19 mouse cellular contexts compared by ENCODE assay signal in the genomic region with DNA sequence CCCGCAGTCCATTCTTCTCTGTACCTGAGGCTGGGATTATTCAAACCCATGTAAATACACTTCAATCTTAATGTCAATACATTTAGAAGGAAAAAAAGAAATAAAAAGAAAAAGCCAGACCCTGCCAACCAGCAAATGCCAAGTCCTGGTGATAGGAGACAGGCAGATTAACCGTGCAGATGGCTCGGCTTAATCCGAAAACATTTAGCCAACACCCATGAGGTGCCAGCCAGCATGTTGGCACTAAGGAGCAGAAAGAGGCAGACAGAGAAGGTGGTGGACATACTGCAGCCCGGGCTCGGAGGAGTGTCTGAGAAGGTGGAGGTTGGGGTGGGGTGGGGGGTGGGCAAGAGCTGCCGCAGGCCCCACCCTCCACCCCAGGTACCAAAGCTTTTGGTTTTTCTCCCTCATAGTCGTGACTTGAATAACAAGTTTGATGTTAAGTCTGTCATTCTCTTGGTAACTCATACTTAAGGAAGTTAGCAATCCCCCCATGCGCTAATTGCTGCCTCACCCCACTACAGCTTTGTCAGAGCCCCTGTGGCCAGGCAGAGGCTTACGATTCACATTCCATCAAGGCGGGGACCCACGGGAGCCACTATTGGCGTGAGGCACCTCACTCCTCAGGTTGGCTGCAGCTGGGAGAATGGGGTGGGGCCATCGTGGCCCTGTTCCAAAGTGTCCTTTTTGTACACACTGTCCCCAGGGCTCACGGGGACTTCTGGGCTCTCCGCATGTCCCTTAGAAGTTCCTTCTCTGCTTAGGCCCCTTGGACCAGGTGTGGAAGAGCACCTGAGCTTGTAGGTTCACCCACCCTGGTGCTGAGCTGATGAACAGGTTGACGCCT.
A peak's percentile ranks its signal among the peaks of the same experiment; 100 is the strongest.
DNase-seq lines count a peak whose midpoint lies in the region; ATAC-seq lines count a peak whose summit lies in the region.
"Had no signal": no experiment of that assay in that cellular context is flagged by ENCODE, and none has a peak within 500 bp of the region (broad histone marks: within the 10 kb centered on the region; RNA-seq: fewer than 3 reads in every experiment).

No protein-coding gene starts in this region.

- ATAC-seq in forebrain, embryonic 16.5 days, result peak; percentile 73
- peak; percentile 63 for ATAC-seq in lung, embryonic 16.5 days (ENCODE audit: low read depth)
- peak; percentile 69; the same call in 1 of the 2 replicates for ATAC-seq in embryonic facial prominence, embryonic 14.5 days (ENCODE audit: low read depth)
- ATAC-seq: intestine, embryonic 15.5 days; Patski had no signal

- H3K27me3 ChIP-seq in forebrain, embryonic 16.5 days (replicated peaks; ENCODE audit: control insufficient read depth, insufficient read depth, low read length), result no peaks in the 10 kb centered on the region
- H3K27me3 ChIP-seq in forebrain, embryonic 10.5 days (ENCODE audit: poor library complexity, severe bottlenecking), result 0 out of 2 replicates have a peak, but pooled peaks cover under 1% of the 10 kb centered on the region
- no peaks in the 10 kb centered on the region for H3K27me3 ChIP-seq in lung, embryonic 16.5 days (ENCODE audit: control insufficient read depth, insufficient read depth, low read depth, low read length)
- no peaks in the 10 kb centered on the region for H3K27me3 ChIP-seq in embryonic facial prominence, embryonic 14.5 days (replicated peaks; ENCODE audit: control insufficient read depth, insufficient read depth, low read length)
- H3K27me3 ChIP-seq: intestine, embryonic 15.5 days; kidney, embryonic 15.5 days; neural tube, embryonic 13.5 days; stomach, embryonic 15.5 days had no signal

- H3K27ac ChIP-seq in forebrain, embryonic 16.5 days (ENCODE audit: low read length), result no peak overlapping the region
- no peak overlapping the region for H3K27ac ChIP-seq in forebrain, embryonic 10.5 days
- no peak overlapping the region for H3K27ac ChIP-seq in lung, embryonic 16.5 days (ENCODE audit: low read length)
- no peak overlapping the region for H3K27ac ChIP-seq in embryonic facial prominence, embryonic 14.5 days (replicated peaks; ENCODE audit: low read depth, low read length)
- H3K27ac ChIP-seq: heart, embryonic 15.5 days; intestine, embryonic 15.5 days; kidney, embryonic 15.5 days; neural tube, embryonic 13.5 days; stomach, embryonic 15.5 days had no signal

- 74% methylated on average over 17 of the region's 17 CpGs for WGBS in forebrain, embryonic 16.5 days
- WGBS in forebrain, embryonic 10.5 days, result 85% methylated on average over 17 of the region's 17 CpGs
- 63% methylated on average over 17 of the region's 17 CpGs for WGBS in lung, embryonic 16.5 days
- 74% methylated on average over 17 of the region's 17 CpGs for WGBS in embryonic facial prominence, embryonic 14.5 days

- no peaks in the 10 kb centered on the region for H3K9me3 ChIP-seq in forebrain, embryonic 16.5 days (ENCODE audit: control insufficient read depth, low read length)
- no peaks in the 10 kb centered on the region for H3K9me3 ChIP-seq in forebrain, embryonic 10.5 days
- no peaks in the 10 kb centered on the region for H3K9me3 ChIP-seq in lung, embryonic 16.5 days (ENCODE audit: control insufficient read depth, low read length)
- H3K9me3 ChIP-seq in embryonic facial prominence, embryonic 14.5 days (ENCODE audit: control insufficient read depth, low read length), result no peaks in the 10 kb centered on the region
- H3K9me3 ChIP-seq: heart, embryonic 15.5 days; intestine, embryonic 15.5 days; kidney, embryonic 15.5 days; neural tube, embryonic 13.5 days; stomach, embryonic 15.5 days had no signal

- no peak for DNase-seq in forebrain, embryonic 10.5 days (ENCODE audit: extremely low spot score, low spot score)
- DNase-seq in lung, adult 18-20 months, result no peak
- peak; percentile 68 to 78 for DNase-seq in cerebellum, adult 18-20 months
- DNase-seq in embryonic facial prominence, embryonic 14.5 days (ENCODE audit: low spot score), result peak; percentile 63
- DNase-seq in right cerebral cortex, postnatal 14 days, result no peak
- DNase-seq: B cell, adult 2 months; heart, adult 11 months; lung, postnatal 10 days; thymus, postnatal 4 days had no signal

- H3K4me3 ChIP-seq in forebrain, embryonic 16.5 days (replicated peaks; ENCODE audit: low read length), result no peak overlapping the region
- no peak overlapping the region for H3K4me3 ChIP-seq in forebrain, embryonic 10.5 days
- H3K4me3 ChIP-seq in lung, embryonic 16.5 days (ENCODE audit: low read length), result no peak overlapping the region
- H3K4me3 ChIP-seq in embryonic facial prominence, embryonic 14.5 days (ENCODE audit: low read depth, low read length), result no peak overlapping the region
- H3K4me3 ChIP-seq: erythroblast, embryonic 14.5 days; heart, embryonic 15.5 days; intestine, embryonic 15.5 days; kidney, embryonic 15.5 days; neural tube, embryonic 13.5 days; stomach, embryonic 15.5 days had no signal

- no peak overlapping the region for H3K9ac ChIP-seq in forebrain, embryonic 16.5 days (replicated peaks; ENCODE audit: low read depth, low read length)
- H3K9ac ChIP-seq in lung, embryonic 16.5 days (ENCODE audit: low read length), result no peak overlapping the region
- H3K9ac ChIP-seq in embryonic facial prominence, embryonic 14.5 days (ENCODE audit: low read depth, low read length), result no peak overlapping the region
- H3K9ac ChIP-seq: heart, embryonic 15.5 days; intestine, embryonic 15.5 days; kidney, embryonic 15.5 days; neural tube, embryonic 13.5 days; stomach, embryonic 15.5 days had no signal

- no peak overlapping the region for H3K4me2 ChIP-seq in forebrain, embryonic 16.5 days (ENCODE audit: low read length)
- no peak overlapping the region for H3K4me2 ChIP-seq in lung, embryonic 16.5 days (ENCODE audit: low read depth, low read length)
- no peak overlapping the region for H3K4me2 ChIP-seq in embryonic facial prominence, embryonic 14.5 days (ENCODE audit: low read depth, low read length)
- H3K4me2 ChIP-seq: heart, embryonic 15.5 days; intestine, embryonic 15.5 days; kidney, embryonic 15.5 days; liver, embryonic 11.5 days; neural tube, embryonic 13.5 days; stomach, embryonic 15.5 days had no signal

- peaks cover under 1% of the 10 kb centered on the region; the same call in 1 of the 2 replicates for H3K4me1 ChIP-seq in forebrain, embryonic 16.5 days (replicated peaks; ENCODE audit: control insufficient read depth, insufficient read depth, low read length)
- peaks cover 12% of the 10 kb centered on the region for H3K4me1 ChIP-seq in forebrain, embryonic 10.5 days
- no peaks in the 10 kb centered on the region; the same call in 1 of the 2 replicates for H3K4me1 ChIP-seq in lung, embryonic 16.5 days (replicated peaks; ENCODE audit: control insufficient read depth, insufficient read depth, low read length)
- H3K4me1 ChIP-seq in embryonic facial prominence, embryonic 14.5 days (ENCODE audit: control insufficient read depth, insufficient read depth, low read length), result no peaks in the 10 kb centered on the region
- H3K4me1 ChIP-seq: intestine, embryonic 15.5 days; stomach, embryonic 15.5 days had no signal

- no peaks in the 10 kb centered on the region for H3K36me3 ChIP-seq in forebrain, embryonic 16.5 days (ENCODE audit: control insufficient read depth, insufficient read depth)
- no peaks in the 10 kb centered on the region for H3K36me3 ChIP-seq in forebrain, embryonic 10.5 days (replicated peaks)
- H3K36me3 ChIP-seq in lung, embryonic 16.5 days (ENCODE audit: control insufficient read depth, insufficient read depth, low read length), result no peaks in the 10 kb centered on the region
- H3K36me3 ChIP-seq in embryonic facial prominence, embryonic 14.5 days (ENCODE audit: control insufficient read depth, insufficient read depth, low read length), result no peaks in the 10 kb centered on the region
- H3K36me3 ChIP-seq: heart, embryonic 15.5 days; intestine, embryonic 15.5 days; kidney, embryonic 15.5 days; neural tube, embryonic 13.5 days; stomach, embryonic 15.5 days had no signal

Comparison
In these comparisons a context has a peak if more than half of its experiments do, and no peak if none do; other contexts are left out.
1. DNase-seq: peak in cerebellum, adult 18-20 months (2 of 2) and embryonic facial prominence, embryonic 14.5 days (single experiment); none in forebrain, embryonic 10.5 days (single experiment), lung, adult 18-20 months (0 of 2) and right cerebral cortex, postnatal 14 days (single experiment).
2. Peak in every context shown above with its lines, with median percentiles within 50 percentile points of each other: ATAC-seq.